10 mouse cellular contexts compared by ENCODE assay signal in genomic region chr7:47077451-47077850, GRCm38 (mm10). TPM values are rescaled to one million over a fixed set of nuclear protein-coding genes. Genes with fewer than 3 reads are reported as not detected.
DNase-seq lines count a peak whose midpoint lies in the region; ATAC-seq and TF ChIP-seq lines count a peak whose summit lies in the region.
"Had no signal": no experiment of that assay in that cellular context is flagged by ENCODE, and none has a peak within 500 bp of the region (broad histone marks: within the 10 kb centered on the region; RNA-seq: fewer than 3 reads in every experiment).

No protein-coding gene starts in this region.

- peak; percentile 79 for DNase-seq in adrenal gland, postnatal 14 days
- DNase-seq in adrenal gland, adult (ENCODE audit: inconsistent age in 2 of 2, low spot score in 1 of 2), result no peak
- peak in 1 of 2 experiments; percentile 55 for DNase-seq in layer of hippocampus, adult 2 months (ENCODE audit: low spot score in 2 of 2)
- no peak for DNase-seq in layer of hippocampus, adult 8-10 months (ENCODE audit: low spot score in 2 of 2)
- DNase-seq in brain, adult 2 months (ENCODE audit: low read depth, low spot score), result peak; percentile 57
- peak; percentile 52 for DNase-seq in lung, postnatal 14 days
- DNase-seq in left cerebral cortex, postnatal 36 days (ENCODE audit: low spot score in 2 of 2), result no peak

- intact Hi-C loops in left cerebral cortex, postnatal 36 days (cut with DNase I), result no loop called here

- peak; percentile 62 for TF ChIP-seq CTCF in layer of hippocampus, adult 2 months (conservative IDR thresholded peaks at IDR 0.05)

- H3K27ac ChIP-seq in layer of hippocampus, adult 2 months, result no peak overlapping the region
- H3K27ac ChIP-seq: lung, embryonic 15.5 days; stomach, embryonic 15.5 days had no signal

- no peak for ATAC-seq in monocyte, adult 5-6 weeks (replicated peaks; ENCODE audit: insufficient number of reproducible peaks, low FRiP score, low TSS enrichment, poor library complexity, severe bottlenecking)

- no peak overlapping the region for H3K4me3 ChIP-seq in layer of hippocampus, adult 2 months
- H3K4me3 ChIP-seq: lung, embryonic 15.5 days; stomach, embryonic 15.5 days had no signal

RNA-seq across cellular contexts. Expression of gene Tmem86a, which starts 27.1 kb away (rescaled TPM):
- total RNA-seq in adrenal gland, postnatal 14 days (2021), result 21.8 and 29.2 TPM in 2 replicates
- total RNA-seq in layer of hippocampus, adult 2 months (2021), result 10 to 100 TPM in 1 of 2 experiments, 1 to 10 TPM in 1; 9.8 to 14.0 TPM
- total RNA-seq in layer of hippocampus, adult 8-10 months (2022), result 10 to 100 TPM; 10.3 to 21.0 (median 15.3) TPM
- 3.2 to 7.5 TPM (median 4.8 TPM) in 3 replicates for total RNA-seq in monocyte, adult 5-6 weeks (2017)
- total RNA-seq in left cerebral cortex, postnatal 36 days (2021), result 10 to 100 TPM; 15.1 to 17.1 TPM

RNA-seq across cellular contexts. Expression of gene Ptpn5, which starts 56.0 kb away (rescaled TPM):
- 0.90 and 1.4 TPM in 2 replicates for total RNA-seq in adrenal gland, postnatal 14 days (2021)
- total RNA-seq in layer of hippocampus, adult 2 months (2021), result 100 to 1,000 TPM; 104 to 107 TPM
- 100 to 1,000 TPM; 100 to 116 (median 108) TPM for total RNA-seq in layer of hippocampus, adult 8-10 months (2022)
- total RNA-seq in monocyte, adult 5-6 weeks (2017), result 1.6 TPM in 1 of 3 replicates, not detected in the others
- 100 to 1,000 TPM; 149 to 184 TPM for total RNA-seq in left cerebral cortex, postnatal 36 days (2021)

Comparison
In these comparisons a context has a peak if more than half of its experiments do, and no peak if none do; other contexts are left out.
1. DNase-seq: peak in adrenal gland, postnatal 14 days (single experiment), brain, adult 2 months (single experiment) and lung, postnatal 14 days (single experiment); none in adrenal gland, adult (0 of 2), layer of hippocampus, adult 8-10 months (0 of 2) and left cerebral cortex, postnatal 36 days (0 of 2).
2. RNA of gene Ptpn5, which starts 56.0 kb away (total RNA-seq): 149 to 184 TPM in left cerebral cortex, postnatal 36 days, 100 to 116 TPM in layer of hippocampus, adult 8-10 months and 104 to 107 TPM in layer of hippocampus, adult 2 months; 0.90 to 1.4 TPM in adrenal gland, postnatal 14 days and 1.6 TPM in monocyte, adult 5-6 weeks; every median in the first group is over 10 times any median in the second.